Mouse (Mus musculus) heart, adult 2 months (tissue): Measurements from ENCODE around the gene Nubpl.

Experiments used
- CTCF ChIP-seq: fragments of 200-600 bp; IDR thresholded peaks from 2 replicates; pipeline ENCODE4 v1.8.1; 2022; ENCODE audit warnings: antibody characterized with exemption, mild to moderate bottlenecking, moderate library complexity
- EP300 ChIP-seq: fragments of 200-500 bp; IDR thresholded peaks from 2 replicates; pipeline ENCODE4 v1.6.1; 2011; ENCODE audit warnings: low read depth, low read length, control low read depth; ENCODE audit not compliant: insufficient read depth
- POLR2A ChIP-seq: fragments of 200-500 bp; IDR thresholded peaks from 2 replicates; pipeline ENCODE4 v1.6.1; 2011; ENCODE audit warnings: mild to moderate bottlenecking, low read depth, low read length, control low read depth; ENCODE audit not compliant: insufficient read depth

DNA sequence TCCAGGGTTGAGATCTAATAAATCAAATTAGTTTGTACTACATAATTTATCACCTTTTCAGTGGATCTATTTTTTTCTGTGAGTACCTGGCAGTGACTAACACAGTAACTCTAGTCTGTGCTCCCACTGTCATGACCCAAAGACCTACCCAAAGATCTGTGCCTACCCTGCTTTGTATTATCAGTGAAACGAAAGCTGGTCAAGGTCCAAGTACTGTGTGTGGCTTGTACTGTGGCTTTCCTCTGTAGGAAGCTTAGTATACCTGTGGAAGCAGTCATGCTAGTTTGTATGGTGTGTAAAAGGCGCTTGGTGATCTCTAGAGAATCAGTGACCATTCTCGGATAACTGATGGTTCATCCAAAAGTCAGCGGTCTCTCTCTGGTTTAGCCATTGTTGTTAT, 57.4 kb downstream of the Nubpl start:
- TF ChIP-seq CTCF, result no peak
- TF ChIP-seq POLR2A, result no peak
- no peak for TF ChIP-seq EP300
